Mouse (Mus musculus) heart, postnatal 4 days (tissue): Measurements from ENCODE around the gene 6030408B16Rik. TPM values are rescaled to one million over a fixed set of nuclear protein-coding genes. Genes with fewer than 3 reads are reported as not detected.
"Not testable (repeated sequence)": the region's sequence is repeated elsewhere in the genome, so short reads cannot be mapped to it uniquely, and the experiment has no call there.

Experiments used
- DNase-seq: peaks from one replicate; pipeline ENCODE4 v3.0.0; 2021
- total RNA-seq, 2 experiments: library from RNA; stranded (reverse); gene quantifications; 2 replicates each; pipeline ENCODE4 v1.2.3; 2021

6030408B16Rik gene
- total RNA-seq, 2 experiments from 2014 or later = 4.3 to 4.6 TPM

DNA sequence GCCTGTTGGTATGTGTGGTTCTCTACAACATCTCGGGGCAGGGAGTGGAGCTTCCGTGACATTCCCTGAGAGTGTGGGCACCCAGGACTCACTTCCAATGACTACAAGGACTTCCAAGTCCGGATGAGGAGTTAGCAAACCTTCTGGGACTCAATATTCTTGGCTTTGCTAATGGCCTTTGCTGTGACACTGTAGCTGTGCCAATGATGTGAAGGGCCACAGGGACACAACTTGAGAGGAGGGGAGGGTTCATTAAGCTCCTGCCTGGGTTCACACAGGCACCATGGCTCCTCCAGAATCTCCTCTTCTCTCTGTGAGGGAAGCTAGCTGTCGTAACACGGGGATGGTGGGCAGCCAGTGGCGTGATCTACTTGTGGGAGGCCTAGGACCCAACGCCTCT lies 29.6 kb downstream of the 6030408B16Rik start:
- DNase-seq = no peak

DNA sequence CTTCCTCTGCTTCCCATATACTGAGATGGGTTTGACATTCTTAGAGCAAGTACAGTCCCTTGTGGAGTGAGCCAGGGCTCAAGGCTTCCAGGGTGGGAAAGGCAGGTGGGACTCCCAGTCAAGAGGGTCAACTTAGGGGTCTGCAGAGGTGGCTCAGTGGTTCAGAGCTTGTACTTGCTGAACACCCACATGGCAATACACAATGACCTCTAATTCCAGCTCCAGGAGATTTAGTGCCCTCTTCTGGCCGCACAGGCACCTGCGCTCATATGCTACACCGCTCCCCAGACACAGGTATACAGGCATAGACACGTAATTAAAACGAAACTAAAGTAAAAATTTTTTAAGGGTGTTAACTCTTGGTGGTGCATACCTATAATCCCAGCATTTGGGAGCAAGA lies 30.5 kb downstream of the 6030408B16Rik start:
- DNase-seq = no peak

DNA sequence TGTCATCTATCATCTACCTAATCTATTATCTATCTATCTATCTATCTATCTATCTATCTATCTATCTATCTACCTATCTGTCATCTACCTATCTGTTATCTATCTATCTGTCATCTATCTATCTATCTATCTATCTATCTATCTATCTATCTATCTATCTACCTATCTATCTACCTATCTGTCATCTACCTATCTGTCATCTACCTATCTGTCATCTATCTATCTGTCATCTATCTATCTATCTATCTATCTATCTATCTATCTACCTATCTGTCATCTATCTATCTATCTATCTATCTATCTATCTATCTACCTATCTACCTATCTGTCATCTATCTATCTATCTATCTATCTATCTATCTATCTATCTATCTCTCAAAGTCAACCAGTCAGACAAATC lies 31.4 kb downstream of the 6030408B16Rik start:
- DNase-seq = not testable (repeated sequence)

DNA sequence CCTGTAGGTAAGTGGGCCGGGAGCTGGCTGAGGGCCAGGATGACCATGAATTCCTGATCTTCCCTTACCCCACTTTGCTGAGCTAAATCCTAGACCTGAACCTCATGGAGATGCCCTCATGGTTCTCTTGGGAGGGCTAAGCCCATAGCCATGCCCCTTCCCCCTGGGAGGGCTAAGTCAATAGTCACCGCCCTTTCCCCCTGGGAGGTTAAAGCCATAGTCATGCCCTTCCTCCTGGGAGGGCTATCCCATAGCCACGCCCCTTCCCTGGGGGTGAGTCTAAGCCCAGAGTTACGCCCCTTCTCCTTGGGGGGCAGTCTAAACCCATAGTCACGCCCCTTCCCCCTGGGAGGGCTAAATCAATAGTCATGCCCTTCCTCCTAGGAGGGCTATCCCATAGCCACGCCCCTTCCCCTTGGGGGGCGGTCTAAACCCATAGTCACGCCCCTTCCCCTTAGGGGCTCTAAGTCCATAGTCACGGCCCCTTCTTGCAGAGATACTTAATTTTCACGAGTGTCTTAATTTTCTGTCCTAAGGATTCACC lies 33.1 kb downstream of the 6030408B16Rik start:
- peak; percentile 27 for DNase-seq

DNA sequence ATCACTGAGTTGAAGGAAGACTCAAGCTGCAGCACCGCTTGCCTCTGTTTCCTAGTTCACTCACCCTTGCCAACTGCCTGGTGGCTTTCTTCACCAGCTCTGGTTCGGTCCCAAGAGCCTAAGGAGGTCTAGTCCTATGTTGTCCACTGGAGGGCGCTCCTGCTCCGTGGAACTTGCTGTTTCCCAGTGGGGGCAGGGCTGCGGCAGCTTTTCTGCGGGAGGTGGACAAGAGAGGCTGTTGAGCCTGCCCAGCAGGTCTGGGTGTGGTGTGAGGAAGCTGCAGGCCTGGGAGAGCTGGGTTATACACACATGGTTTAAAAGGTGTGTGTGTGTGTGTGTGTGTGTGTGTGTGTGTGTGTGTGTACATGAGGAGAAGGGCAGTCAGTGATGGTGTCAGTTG lies 34.3 kb downstream of the 6030408B16Rik start:
- peak; percentile 95 for DNase-seq

DNA sequence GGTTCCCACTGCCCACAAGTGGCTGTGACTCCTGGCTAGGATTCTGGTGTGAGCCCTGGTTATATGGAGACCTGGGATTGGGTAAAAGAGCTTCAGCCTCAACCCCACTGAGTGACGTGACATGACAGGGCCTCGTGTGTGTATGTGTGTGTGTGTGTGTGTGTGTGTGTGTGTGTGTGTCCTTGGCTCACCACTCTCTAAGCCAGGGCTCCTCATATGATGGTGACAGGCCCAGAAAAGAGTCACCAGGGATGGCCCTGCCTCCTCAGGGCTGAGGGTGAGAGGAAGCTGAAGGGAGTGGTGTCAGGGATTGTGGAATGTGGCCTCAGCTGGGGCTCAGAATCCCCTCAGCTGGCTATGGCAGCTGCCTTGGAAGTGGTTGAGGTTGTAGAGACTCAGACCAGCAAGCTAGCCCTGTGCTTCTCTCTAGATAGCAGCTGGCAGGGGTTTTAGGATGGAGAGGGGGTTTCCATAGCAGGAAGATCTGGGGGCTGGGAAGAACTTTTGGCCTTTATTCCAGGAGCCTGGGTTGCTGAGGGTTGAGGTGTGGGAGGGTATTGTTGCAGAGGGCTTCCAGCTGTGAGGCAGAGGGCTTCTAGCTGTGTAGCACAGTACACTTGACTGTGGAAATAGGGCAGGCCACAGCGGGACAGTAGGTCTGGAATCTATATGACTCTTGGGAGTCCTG lies 36.0 kb downstream of the 6030408B16Rik start:
- DNase-seq = no peak

DNA sequence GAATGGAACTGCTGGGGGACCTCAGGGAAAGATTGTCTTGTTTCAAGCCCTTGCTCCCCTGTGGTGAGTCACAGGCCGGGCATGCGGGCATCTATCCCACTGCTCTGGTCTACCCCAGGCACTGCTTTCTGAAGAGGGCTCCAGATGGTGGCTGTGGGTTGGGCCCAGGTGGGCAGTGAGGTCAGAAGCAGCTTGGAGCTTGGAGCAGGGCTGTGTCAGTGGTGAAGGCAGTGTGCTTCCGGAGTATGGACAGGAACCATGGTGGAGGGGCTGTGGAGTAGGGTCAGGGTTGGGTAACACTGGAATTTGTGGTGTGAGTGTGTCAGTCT lies 36.5 kb downstream of the 6030408B16Rik start:
- DNase-seq = no peak

DNA sequence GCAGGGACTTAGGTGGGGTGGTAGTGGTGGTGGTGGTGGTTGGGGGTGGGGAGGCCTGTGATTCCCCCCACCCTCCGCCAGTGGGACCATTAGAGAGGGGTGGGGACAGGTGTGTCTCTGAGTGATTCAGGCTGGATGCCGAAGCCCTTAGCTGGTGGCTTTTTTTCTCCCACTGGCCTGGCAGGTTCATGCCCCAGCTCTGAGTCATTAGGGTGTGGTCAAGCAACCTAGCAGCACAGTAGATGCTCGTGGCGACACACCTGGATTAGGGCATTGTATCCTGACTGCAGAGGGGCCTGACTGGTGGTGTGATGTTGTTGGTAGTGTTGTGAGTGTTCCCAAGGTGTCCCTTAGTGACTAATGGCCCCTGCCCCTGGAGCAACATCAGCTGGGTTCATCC lies 38.1 kb downstream of the 6030408B16Rik start:
- DNase-seq = no peak

DNA sequence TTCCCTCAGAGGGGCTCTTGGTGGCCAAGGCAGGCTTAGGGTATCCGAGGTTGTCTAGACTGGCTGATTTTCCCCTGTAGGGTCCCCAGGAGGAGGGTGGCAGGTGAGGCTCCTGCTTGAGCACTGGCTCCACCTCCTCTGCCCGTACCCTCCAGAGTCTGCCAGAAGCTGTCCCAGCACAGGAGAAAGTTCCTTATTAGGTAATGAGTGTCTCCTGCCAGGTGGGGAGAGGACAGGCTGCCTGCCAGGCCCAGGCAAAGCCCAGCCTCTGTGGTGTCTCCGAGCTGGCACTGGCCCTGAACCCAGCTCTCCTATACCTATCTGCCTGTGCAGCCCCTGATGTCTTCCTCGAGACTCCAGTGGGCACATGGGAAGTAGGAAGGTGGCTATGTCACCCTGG lies 39.4 kb downstream of the 6030408B16Rik start:
- DNase-seq = no peak

DNA sequence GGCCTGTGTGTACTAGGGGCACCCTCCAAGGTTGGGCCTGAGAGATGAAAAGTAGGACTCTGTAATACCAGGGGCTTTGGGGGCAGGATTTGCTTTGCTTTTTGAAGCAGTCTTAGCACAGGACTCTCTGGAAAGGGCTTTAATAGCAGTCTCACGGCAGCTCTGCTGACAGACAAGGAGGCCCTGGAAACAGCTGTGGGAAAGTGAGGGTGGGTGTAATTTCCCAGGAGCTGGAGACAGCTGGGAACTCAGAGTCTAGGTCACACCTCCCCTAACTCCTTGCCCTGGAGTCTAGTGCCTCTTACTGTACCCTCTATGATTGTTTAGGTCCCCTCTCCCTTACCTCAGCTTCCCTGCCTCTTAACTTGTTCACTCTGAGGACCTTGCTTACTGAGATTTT lies 40.2 kb downstream of the 6030408B16Rik start:
- DNase-seq = no peak

DNA sequence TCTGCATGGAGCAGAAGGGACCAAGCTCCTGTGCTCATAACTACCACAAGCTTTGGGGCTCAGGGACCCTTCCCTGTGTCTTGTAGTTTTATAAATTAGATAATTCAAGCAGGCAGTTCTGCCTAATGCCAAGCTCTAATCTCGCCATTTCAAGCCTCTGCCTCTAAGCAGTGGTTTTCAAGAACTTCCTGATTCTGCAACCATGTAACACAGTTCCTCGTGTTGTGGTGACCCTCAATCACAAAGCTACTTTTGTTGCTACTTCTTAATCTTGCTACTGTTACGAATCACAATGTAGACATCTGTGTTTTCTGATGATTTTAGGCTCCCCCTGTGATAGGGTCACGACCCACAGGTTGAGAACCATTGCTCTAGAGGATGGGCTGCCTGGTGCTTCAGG lies 40.6 kb downstream of the 6030408B16Rik start:
- no peak for DNase-seq

DNA sequence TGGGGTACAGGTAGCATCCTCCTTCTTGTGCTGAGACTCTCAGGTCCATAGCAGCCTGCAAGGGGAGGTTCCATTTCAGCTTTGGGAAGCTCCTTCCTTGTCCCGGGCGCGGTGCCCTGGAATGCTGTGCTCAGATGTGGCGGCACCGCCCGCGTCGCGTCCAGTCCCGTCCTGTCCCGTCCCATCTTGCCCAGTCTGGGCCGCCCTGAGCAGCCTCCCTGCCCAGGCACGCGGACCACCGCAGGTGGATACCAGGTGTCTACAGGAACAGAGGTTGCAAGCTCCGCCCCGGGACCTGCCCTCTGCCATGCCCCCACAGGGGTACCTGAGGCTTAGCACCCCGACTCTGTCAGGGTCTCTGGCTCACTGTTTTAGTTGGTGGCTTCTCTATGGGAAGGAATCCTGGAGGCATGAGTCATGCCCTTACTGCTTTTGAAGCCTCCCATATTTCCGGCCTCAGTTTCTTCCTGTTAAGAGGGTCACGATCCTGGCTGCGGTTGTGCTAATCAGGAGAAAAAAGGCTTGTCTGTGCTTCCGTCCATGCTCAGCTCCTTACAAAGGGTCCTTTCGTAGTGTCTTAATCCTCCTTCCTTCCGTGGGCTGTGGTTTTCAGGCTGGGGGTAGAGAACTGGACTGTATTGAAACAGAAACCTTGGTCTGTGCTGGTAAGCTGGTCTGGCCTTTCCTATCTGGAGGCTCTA lies 43.6 kb downstream of the 6030408B16Rik start:
- DNase-seq = no peak

DNA sequence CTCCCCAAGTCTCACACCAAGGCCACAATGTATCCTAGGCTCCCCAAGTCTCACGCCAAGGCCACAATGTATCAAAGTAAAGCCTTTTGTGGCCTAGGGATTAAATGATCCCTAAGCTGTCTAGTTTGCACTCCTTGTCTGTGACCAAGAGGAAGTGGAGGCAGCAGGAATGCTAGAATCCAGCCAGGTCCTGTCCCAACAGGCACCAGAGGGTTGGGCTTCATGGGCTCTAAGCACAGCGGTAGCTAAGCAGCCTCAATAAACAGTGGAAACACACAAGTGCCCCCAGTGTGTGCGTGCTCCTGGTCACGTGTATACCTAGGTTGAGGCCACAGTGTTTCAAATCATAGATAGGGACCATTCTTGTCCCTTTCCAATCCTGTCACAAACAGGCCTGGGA lies 45.3 kb downstream of the 6030408B16Rik start:
- DNase-seq = no peak

DNA sequence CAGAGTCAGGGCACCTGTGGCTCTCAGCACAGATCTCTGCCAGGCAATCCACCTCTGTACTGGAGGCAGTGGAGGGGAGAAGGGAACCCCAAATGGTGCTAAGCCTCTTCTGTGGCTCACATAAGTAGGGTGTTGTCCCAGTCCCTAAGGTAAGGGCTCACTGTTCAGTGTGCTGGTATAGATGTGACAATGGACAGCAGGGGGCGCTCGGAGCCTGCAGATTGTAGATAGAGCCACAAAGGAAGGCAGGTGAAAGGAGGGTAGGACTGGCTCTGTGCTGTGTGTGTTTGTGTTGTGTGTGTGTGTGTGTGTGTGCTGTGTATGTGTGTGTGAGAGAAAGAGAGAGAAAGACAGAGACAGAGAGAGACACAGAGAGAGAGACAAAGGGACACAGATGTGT lies 46.5 kb downstream of the 6030408B16Rik start:
- DNase-seq = peak; percentile 92

DNA sequence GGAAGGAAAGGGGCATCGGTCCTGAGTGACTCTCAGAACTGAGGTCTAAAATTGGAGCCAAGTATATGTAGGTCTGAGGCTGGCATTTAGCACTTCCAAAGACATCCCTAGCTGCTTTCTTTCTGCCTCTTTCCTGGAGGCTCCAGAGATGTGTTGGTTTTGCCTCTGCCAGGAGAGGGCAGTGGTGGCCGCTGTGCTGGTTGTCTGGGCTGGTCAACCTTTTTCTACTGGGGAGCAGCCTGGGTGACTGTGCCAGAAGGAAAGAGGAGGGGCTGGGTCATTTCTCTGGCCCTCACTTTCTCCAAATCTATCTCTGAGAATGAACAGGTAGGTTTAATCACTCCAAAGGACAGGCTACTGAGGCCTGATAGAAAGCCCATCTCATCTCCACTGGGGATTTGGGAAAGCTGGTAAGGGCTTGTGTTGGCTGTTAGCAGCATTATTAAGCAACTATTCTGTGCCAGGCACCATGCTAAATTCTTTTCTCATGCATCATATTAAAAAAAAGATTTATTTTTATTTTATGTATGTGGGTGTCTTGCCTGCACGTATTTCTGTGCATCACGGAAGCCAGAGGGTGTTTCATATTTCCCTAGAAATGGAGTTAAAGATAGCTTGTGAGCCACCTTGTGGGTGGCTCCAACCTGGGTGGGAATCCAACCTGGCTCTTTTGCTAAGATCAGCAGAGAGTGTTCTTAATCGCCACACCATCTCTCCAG lies 48.9 kb downstream of the 6030408B16Rik start:
- peak; percentile 71 for DNase-seq

Other genes with a start within 250 kb of the 6030408B16Rik start
- gene Gm47841, start 245.8 kb upstream of the 6030408B16Rik start, total RNA-seq = under 1 TPM; 0.26 to 0.68 TPM
- 1 to 10 TPM; 3.2 to 4.2 TPM for gene Fignl2, start 214.6 kb upstream of the 6030408B16Rik start, total RNA-seq
- not detected for gene Ankrd33, start 177.5 kb upstream of the 6030408B16Rik start, total RNA-seq
- gene Acvrl1, start 164.7 kb upstream of the 6030408B16Rik start, total RNA-seq = 10 to 100 TPM; 20.5 to 21.7 TPM
- 10 to 100 TPM; 20.8 to 21.4 TPM for gene Acvr1b, start 119.1 kb upstream of the 6030408B16Rik start, total RNA-seq
- gene Grasp, start 69.0 kb upstream of the 6030408B16Rik start, total RNA-seq = 10 to 100 TPM; 13.9 to 15.1 TPM
- gene Nr4a1, start 38.9 kb upstream of the 6030408B16Rik start, total RNA-seq = 10 to 100 TPM; 48.1 to 49.6 TPM
- 10 to 100 TPM; 21.7 to 23.3 TPM for gene Atg101, start 8.9 kb upstream of the 6030408B16Rik start, total RNA-seq
- gene Krt80, start 77.0 kb downstream of the 6030408B16Rik start, total RNA-seq = 10 to 100 TPM; 10.1 to 11.2 TPM
- 1 to 10 TPM; 9.3 to 10.0 TPM for gene Krt7, start 117.8 kb downstream of the 6030408B16Rik start, total RNA-seq
- gene Krt87, start 145.6 kb downstream of the 6030408B16Rik start, total RNA-seq = not detected
- not detected for gene Krt88, start 154.5 kb downstream of the 6030408B16Rik start, total RNA-seq
- gene Krt81, start 170.5 kb downstream of the 6030408B16Rik start, total RNA-seq = not detected
- gene Krt86, start 180.3 kb downstream of the 6030408B16Rik start, total RNA-seq = not detected
- gene Krt83, start 198.3 kb downstream of the 6030408B16Rik start, total RNA-seq = not detected
- not detected for gene Gm49425, start 224.0 kb downstream of the 6030408B16Rik start, total RNA-seq
- gene Krt84, start 239.6 kb downstream of the 6030408B16Rik start, total RNA-seq = not detected